Mouse (Mus musculus) inflammation-experienced regulatory T-cells, adult 6 months (primary cell): ENCODE results near the gene Wsb1. TPM values are rescaled to one million over a fixed set of nuclear protein-coding genes. Genes with fewer than 3 reads are reported as not detected.
A peak's percentile ranks its signal among the peaks of the same experiment; 100 is the strongest.
"Not testable (repeated sequence)": the region's sequence is repeated elsewhere in the genome, so short reads cannot be mapped to it uniquely, and the experiment has no call there.

ENCODE experiments used
- ATAC-seq: one replicate; pipeline ENCODE4 v1.8.0; 2017
- polyA plus RNA-seq, 3 experiments: library from polyadenylated mRNA; unstranded; fragments of 100-300 nt; shearing (Covaris generic); gene quantifications; one replicate each; pipeline ENCODE4 v1.2.1; 2017

The Wsb1 gene
- 100 to 1,000 TPM in 1 of 3 experiments, 10 to 100 TPM in 2; 76.6 to 101 (median 89.4) TPM for polyA plus RNA-seq

GRCm38 (mm10) chr11:79254391-79255098, at the start of gene Wsb1:
TSS of gene Wsb1 (minus strand) at chr11:79254671.
- peak; percentile 86 for ATAC-seq

- ATAC-seq = not testable (repeated sequence)
These were observed 49.8 kb upstream of the Wsb1 start for GRCm38 (mm10) chr11:79304245-79304644.

- ATAC-seq = no peak
These were observed 48.6 kb upstream of the Wsb1 start for GRCm38 (mm10) chr11:79303109-79303508.

GRCm38 (mm10) chr11:79299719-79300431, 45.4 kb upstream of the Wsb1 start:
- no peak for ATAC-seq

- no peak for ATAC-seq
These were observed 42.5 kb upstream of the Wsb1 start, which contains the start of gene Gm9964 for GRCm38 (mm10) chr11:79296856-79297491. TSS of gene Gm9964 (minus strand) at chr11:79296906.

- no peak for ATAC-seq
These were observed 41.7 kb upstream of the Wsb1 start for GRCm38 (mm10) chr11:79296167-79296566.

GRCm38 (mm10) chr11:79293971-79294370, 39.5 kb upstream of the Wsb1 start:
- no peak for ATAC-seq

- no peak for ATAC-seq
These were observed 38.6 kb upstream of the Wsb1 start for GRCm38 (mm10) chr11:79293025-79293424.

GRCm38 (mm10) chr11:79292130-79292529, 37.7 kb upstream of the Wsb1 start:
- ATAC-seq = no peak

GRCm38 (mm10) chr11:79291651-79292050, 37.2 kb upstream of the Wsb1 start:
- no peak for ATAC-seq

GRCm38 (mm10) chr11:79290473-79290872, 36.0 kb upstream of the Wsb1 start:
- ATAC-seq = no peak

GRCm38 (mm10) chr11:79288913-79289640, 34.6 kb upstream of the Wsb1 start:
- no peak for ATAC-seq

GRCm38 (mm10) chr11:79288278-79288843, 33.9 kb upstream of the Wsb1 start:
- ATAC-seq = no peak

GRCm38 (mm10) chr11:79287447-79287846, 33.0 kb upstream of the Wsb1 start:
- no peak for ATAC-seq

GRCm38 (mm10) chr11:79286305-79286799, 31.9 kb upstream of the Wsb1 start:
- no peak for ATAC-seq

GRCm38 (mm10) chr11:79283350-79284030, 29.0 kb upstream of the Wsb1 start:
- ATAC-seq = no peak

- ATAC-seq = no peak
These were observed 26.9 kb upstream of the Wsb1 start for GRCm38 (mm10) chr11:79281396-79281795.

GRCm38 (mm10) chr11:79279732-79280405, 25.4 kb upstream of the Wsb1 start:
- no peak for ATAC-seq

- ATAC-seq = no peak
These were observed 19.3 kb upstream of the Wsb1 start for GRCm38 (mm10) chr11:79273757-79274156.

- ATAC-seq = no peak
These were observed 18.6 kb upstream of the Wsb1 start for GRCm38 (mm10) chr11:79273039-79273438.

GRCm38 (mm10) chr11:79267171-79267570, 12.7 kb upstream of the Wsb1 start:
- ATAC-seq = no peak
